Mouse (Mus musculus) v-Abl transformed pro-B cells (cell line): Measurements from ENCODE around the gene Ino80b.

ENCODE experiments used
- in situ Hi-C, 2 experiments: fragments of 400-800 bp; cut with MboI; formaldehyde crosslinking; loops; one replicate each; pipeline ENCODE4 v1.15.1; 2025; ENCODE audit not compliant: unreplicated experiment in 2 of 2

Ino80b gene

GRCm38 (mm10) chr6:83120930-83121862 lies 4.0 kb downstream of the Ino80b start, which contains the start of gene Wbp1:
Wbp1 (minus strand) TSS chr6:83121559.
- in situ Hi-C loops = loop anchor here in 1 of 2 experiments (5.0 kb wide), 1 partner anchor 386 kb away; the partner anchor contains the start of gene Dguok

- in situ Hi-C loops = loop anchor here (5.0 kb wide), 2 partner anchors 38 to 388 kb away; partner anchors contain the start of genes 1700003E16Rik (in 1 of the 2), Dguok (in 1 of the 2) and Wdr54 (in 1 of the 2)
Observed at GRCm38 (mm10) chr6:83119734-83120051, 5.5 kb downstream of the Ino80b start.

- in situ Hi-C loops = loop anchor here in 1 of 2 experiments (5.0 kb wide), 1 partner anchor 38 kb away; the partner anchor contains the start of genes 1700003E16Rik and Wdr54
Observed at GRCm38 (mm10) chr6:83118825-83119733, 6.2 kb downstream of the Ino80b start.

GRCm38 (mm10) chr6:83118369-83118768 lies 6.9 kb downstream of the Ino80b start:
- in situ Hi-C loops = loop anchor here in 1 of 2 experiments (5.0 kb wide), 1 partner anchor 39 kb away; the partner anchor contains the start of genes 1700003E16Rik and Wdr54

GRCm38 (mm10) chr6:83117616-83118015 lies 7.6 kb downstream of the Ino80b start:
- in situ Hi-C loops = loop anchor here in 1 of 2 experiments (5.0 kb wide), 1 partner anchor 40 kb away; the partner anchor contains the start of genes 1700003E16Rik and Wdr54

GRCm38 (mm10) chr6:83117165-83117438 lies 8.1 kb downstream of the Ino80b start:
- in situ Hi-C loops = loop anchor here in 1 of 2 experiments (5.0 kb wide), 1 partner anchor 40 kb away; the partner anchor contains the start of genes 1700003E16Rik and Wdr54

- in situ Hi-C loops = loop anchor here in 1 of 2 experiments (5.0 kb wide), 1 partner anchor 41 kb away; the partner anchor contains the start of genes 1700003E16Rik and Wdr54
Observed at GRCm38 (mm10) chr6:83116373-83117164, 8.7 kb downstream of the Ino80b start.

- in situ Hi-C loops = loop anchor here in 1 of 2 experiments (5.0 kb wide), 1 partner anchor 41 kb away; the partner anchor contains the start of genes 1700003E16Rik and Wdr54
Observed at GRCm38 (mm10) chr6:83115682-83116372, 9.4 kb downstream of the Ino80b start.

GRCm38 (mm10) chr6:83115011-83115671 lies 10.1 kb downstream of the Ino80b start, which contains the start of gene Mogs:
Mogs (plus strand) TSS chr6:83115496.
- in situ Hi-C loops = loop anchor here in 1 of 2 experiments (5.0 kb wide), 1 partner anchor 42 kb away; the partner anchor contains the start of genes 1700003E16Rik and Wdr54

- in situ Hi-C loops = no loop called here
Observed at GRCm38 (mm10) chr6:83111510-83112136, 13.6 kb downstream of the Ino80b start.

GRCm38 (mm10) chr6:83108762-83109668 lies 16.2 kb downstream of the Ino80b start, which contains the start of gene Mrpl53:
Mrpl53 (plus strand) TSS chr6:83109040.
- in situ Hi-C loops = loop anchor here (5.0 to 10.0 kb wide), 6 partner anchors 46 to 396 kb away; partner anchors contain the start of genes 1700003E16Rik (in 1 of the 2), Dguok (in 1 of the 2), Mob1a (in 1 of the 2) and Mthfd2 (in 1 of the 2)

- in situ Hi-C loops = loop anchor here (5.0 to 10.0 kb wide), 6 partner anchors 47 to 397 kb away; partner anchors contain the start of genes 1700003E16Rik (in 1 of the 2), Dguok (in 1 of the 2), Mob1a (in 1 of the 2) and Mthfd2 (in 1 of the 2)
Observed at GRCm38 (mm10) chr6:83107566-83108400, 17.4 kb downstream of the Ino80b start.

GRCm38 (mm10) chr6:83104158-83104557 lies 21.1 kb downstream of the Ino80b start:
- in situ Hi-C loops = loop anchor here (5.0 to 10.0 kb wide), 6 partner anchors 51 to 401 kb away; partner anchors contain the start of genes 1700003E16Rik (in 1 of the 2), Dguok (in 1 of the 2), Mob1a (in 1 of the 2) and Mthfd2 (in 1 of the 2)

GRCm38 (mm10) chr6:83103130-83103650 lies 22.0 kb downstream of the Ino80b start:
- in situ Hi-C loops = loop anchor here (5.0 to 10.0 kb wide), 6 partner anchors 52 to 402 kb away; partner anchors contain the start of genes 1700003E16Rik (in 1 of the 2), Dguok (in 1 of the 2), Mob1a (in 1 of the 2) and Mthfd2 (in 1 of the 2)
